Mouse (Mus musculus): ENCODE data around the gene Rph3al. TPM values are rescaled to one million over a fixed set of nuclear protein-coding genes. Genes with fewer than 3 reads are reported as not detected.

The Rph3al gene
- 2.0 and 3.7 TPM in 2 replicates for total RNA-seq (2023)

GRCm38 (mm10) chr11:75938379-75938906 lies at the start of gene Rph3al:
Gene Rph3al (minus strand): TSS chr11:75938429.

GRCm38 (mm10) chr11:75796029-75796445 lies 142.2 kb downstream of the Rph3al start, which contains the start of gene Doc2b:
Gene Doc2b (minus strand): TSS chr11:75796049.

Other genes starting within 250 kb of the Rph3al start
- 182 and 196 TPM in 2 replicates for gene Ywhae, start 205.6 kb downstream of the Rph3al start, total RNA-seq (2023)
- not detected in 2 replicates for gene Doc2b, start 142.4 kb downstream of the Rph3al start, total RNA-seq (2023)
- not detected in 2 replicates for gene 1700016K19Rik, start 61.5 kb upstream of the Rph3al start, total RNA-seq (2023)
- 183 and 192 TPM in 2 replicates for gene Rflnb, start 89.4 kb upstream of the Rph3al start, total RNA-seq (2023)
- 33.0 and 45.4 TPM in 2 replicates for gene Vps53, start 241.2 kb upstream of the Rph3al start, total RNA-seq (2023)
- 0.48 and 1.1 TPM in 2 replicates for gene Fam57a, start 241.2 kb upstream of the Rph3al start, total RNA-seq (2023)

All from neutrophil, adult 65 days (primary cell).